Mouse (Mus musculus): ENCODE data around the gene Crisp2. TPM values are rescaled to one million over a fixed set of nuclear protein-coding genes. Genes with fewer than 3 reads are reported as not detected.
"Not testable (repeated sequence)": the region's sequence is repeated elsewhere in the genome, so short reads cannot be mapped to it uniquely, and the experiment has no call there.

Crisp2 gene
- polyA plus RNA-seq, 1 experiment from 2014 or later: not detected

DNA sequence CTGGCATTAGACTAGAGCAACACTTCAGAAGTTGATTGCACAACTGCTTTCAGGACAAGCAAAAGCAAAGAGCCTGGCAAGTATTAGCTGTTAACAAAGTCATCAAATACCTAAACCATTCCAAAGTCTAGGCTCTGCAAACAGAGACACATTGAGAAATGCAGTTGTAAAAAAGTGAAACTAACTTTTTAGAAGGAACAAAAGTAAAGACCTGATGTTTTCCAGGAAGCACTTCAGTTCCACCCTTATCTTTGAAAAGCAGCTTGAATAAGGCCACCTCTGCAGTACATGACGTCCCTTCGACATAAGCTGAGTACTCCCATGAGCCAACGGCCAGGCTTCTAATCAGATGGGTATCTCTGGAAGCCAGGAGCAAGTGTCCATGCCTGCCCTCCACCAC is 253 bp downstream of the Crisp2 start:
- no peaks in the 10 kb centered on the region for H3K36me3 ChIP-seq
- no peak overlapping the region for H3K4me2 ChIP-seq
- no peaks in the 10 kb centered on the region for H3K27me3 ChIP-seq (replicated peaks)
- no peak overlapping the region for H3K4me3 ChIP-seq
- H3K27ac ChIP-seq (ENCODE audit: poor library complexity, severe bottlenecking): no peak overlapping the region
- 12% methylated on average over 3 of the region's 3 CpGs for WGBS
- ATAC-seq (ENCODE audit: insufficient number of reproducible peaks, low FRiP score): peak; percentile 96
- H3K4me1 ChIP-seq (replicated peaks): no peaks in the 10 kb centered on the region
- H3K9ac ChIP-seq: no peak overlapping the region
- no peaks in the 10 kb centered on the region for H3K9me3 ChIP-seq (replicated peaks)

DNA sequence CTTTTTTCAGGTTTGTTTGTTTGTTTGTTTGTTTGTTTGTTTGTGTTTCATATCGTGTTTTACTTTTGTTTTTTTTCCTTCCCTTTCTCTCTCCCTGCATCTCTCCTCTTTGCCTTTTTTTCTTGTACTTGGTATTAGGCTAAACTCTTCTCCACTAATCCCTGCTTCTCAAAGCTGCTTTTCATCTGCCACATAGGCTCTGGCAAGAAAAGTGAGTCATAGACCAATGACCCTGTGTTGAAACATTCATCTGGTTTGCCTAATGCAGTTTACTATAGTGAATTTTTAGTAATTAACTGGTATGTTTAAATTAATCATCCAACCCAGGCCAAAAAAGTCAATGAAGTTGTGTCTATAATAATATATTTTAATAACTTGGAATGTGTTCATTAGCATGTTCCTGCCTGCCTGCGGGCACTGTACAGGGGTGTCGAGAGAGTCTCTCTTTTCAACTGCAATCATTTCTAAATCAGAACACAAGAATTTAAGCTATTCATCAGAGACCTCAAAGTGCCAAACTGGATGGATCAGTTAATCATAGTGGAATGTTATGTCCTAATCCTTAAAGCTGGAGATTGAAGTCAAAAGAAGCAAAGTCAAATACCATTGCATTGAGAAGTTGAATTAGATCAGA is 4.0 kb downstream of the Crisp2 start:
- Histone ChIP-seq H3K9me3 (replicated peaks) (no peaks in the 10 kb centered on the region), H3K4me1 (replicated peaks) (no peaks in the 10 kb centered on the region), H3K36me3 (no peaks in the 10 kb centered on the region), H3K27me3 (replicated peaks) (no peaks in the 10 kb centered on the region), H3K4me2 (no peak overlapping the region), H3K4me3 (no peak overlapping the region), H3K27ac (ENCODE audit: poor library complexity, severe bottlenecking) (no peak overlapping the region), H3K9ac (no peak overlapping the region)
- 85% methylated on average over 3 of the region's 3 CpGs for WGBS
- ATAC-seq (ENCODE audit: insufficient number of reproducible peaks, low FRiP score): no peak

DNA sequence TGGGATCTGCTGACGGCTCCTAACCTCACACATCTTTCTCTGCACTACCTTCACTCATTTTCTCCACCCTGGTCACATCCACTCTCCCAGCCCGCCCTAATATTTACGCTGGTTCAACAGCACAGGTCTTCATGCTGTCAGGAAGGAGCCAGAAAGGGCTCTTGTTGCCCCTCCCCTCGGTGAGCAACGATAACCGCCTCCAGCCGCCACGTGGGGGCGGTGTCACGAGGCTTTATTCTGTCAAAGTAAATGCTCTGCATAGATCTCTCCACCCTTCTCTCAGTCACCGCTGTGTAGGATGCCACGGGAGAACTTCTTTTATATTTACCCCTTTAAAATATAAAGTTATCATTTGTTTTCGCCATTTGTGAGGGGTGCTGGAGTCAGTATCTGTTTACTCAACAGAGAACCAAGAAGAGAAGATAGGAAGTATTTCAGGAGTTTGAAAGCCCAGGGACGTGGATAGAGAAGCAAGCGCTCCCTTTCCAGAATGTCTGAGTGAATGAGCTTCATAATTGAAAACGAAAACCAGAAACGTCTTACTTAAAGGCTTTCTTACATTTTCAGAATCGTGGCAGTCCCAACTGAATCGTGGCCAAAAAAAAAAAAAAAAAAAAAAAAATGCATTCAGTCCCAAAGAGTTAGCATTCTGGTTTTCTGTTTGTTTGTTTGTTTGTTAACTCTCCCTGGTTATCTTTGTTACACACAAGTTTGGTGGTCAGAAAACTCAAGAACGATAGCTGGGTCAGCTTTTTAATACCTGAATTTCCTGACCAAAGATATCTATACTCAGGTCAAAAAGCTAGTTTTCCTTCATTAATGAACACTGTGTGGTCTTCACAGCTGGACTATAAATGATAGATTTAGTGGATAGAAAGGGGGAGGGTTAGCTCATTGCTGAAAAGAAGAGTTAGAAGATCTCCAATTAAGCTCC is 12.6 kb downstream of the Crisp2 start:
- H3K4me2 ChIP-seq: no peak overlapping the region
- peak; percentile 51; the same call in 1 of the 2 replicates for ATAC-seq (ENCODE audit: insufficient number of reproducible peaks, low FRiP score)
- WGBS: 48% methylated on average over 20 of the region's 20 CpGs

DNA sequence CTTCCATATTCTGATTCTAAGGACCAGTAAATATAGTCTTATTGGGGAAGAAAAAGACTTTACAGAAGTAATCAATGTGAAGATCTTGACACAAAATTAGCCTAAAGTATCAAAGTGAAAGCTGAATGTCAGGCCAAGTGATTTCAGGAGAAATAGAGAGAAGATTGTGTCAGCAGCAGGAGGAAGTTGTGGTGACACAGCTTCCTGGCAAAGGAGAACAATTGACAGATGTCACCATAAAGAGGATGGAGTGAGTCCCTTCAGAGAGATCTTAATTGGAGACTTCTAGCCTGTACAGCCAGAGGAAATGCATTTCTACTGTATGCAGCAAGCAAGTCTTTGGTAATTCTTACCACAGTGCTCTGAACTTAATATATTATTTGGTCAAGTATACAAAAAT is 16.9 kb downstream of the Crisp2 start:
- Histone ChIP-seq H3K27ac (ENCODE audit: poor library complexity, severe bottlenecking) (no peak overlapping the region), H3K27me3 (replicated peaks) (no peaks in the 10 kb centered on the region), H3K4me2 (no peak overlapping the region), H3K9me3 (replicated peaks) (no peaks in the 10 kb centered on the region), H3K9ac (no peak overlapping the region), H3K4me3 (no peak overlapping the region), H3K4me1 (replicated peaks) (no peaks in the 10 kb centered on the region), H3K36me3 (no peaks in the 10 kb centered on the region)
- ATAC-seq (ENCODE audit: insufficient number of reproducible peaks, low FRiP score): no peak

More for the DNA sequence above, 12.6 kb downstream of the Crisp2 start:
- Histone ChIP-seq H3K27ac (ENCODE audit: poor library complexity, severe bottlenecking) (no peak overlapping the region), H3K36me3 (no peaks in the 10 kb centered on the region), H3K9me3 (replicated peaks) (no peaks in the 10 kb centered on the region), H3K9ac (no peak overlapping the region), H3K4me1 (replicated peaks) (no peaks in the 10 kb centered on the region), H3K27me3 (replicated peaks) (no peaks in the 10 kb centered on the region), H3K4me3 (no peak overlapping the region)

DNA sequence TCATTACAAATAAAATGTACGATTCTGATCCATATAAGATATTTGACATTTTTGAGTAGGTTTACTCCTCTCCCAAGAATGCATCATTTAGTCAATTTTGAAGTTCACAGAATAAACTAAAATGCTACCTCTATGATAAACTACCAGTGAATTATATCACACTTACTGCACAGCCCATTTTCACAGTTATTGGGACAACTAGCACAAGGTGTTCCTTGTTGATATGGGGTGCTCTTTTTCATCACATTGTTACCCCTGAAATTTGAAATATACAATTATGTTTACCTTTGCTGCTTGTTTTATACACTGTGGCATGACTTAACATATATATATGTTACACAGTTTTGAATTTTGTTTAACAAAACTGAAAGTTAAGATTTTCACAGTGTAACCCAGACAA is 39.7 kb downstream of the Crisp2 start:
- Histone ChIP-seq H3K27me3 (replicated peaks) (no peaks in the 10 kb centered on the region), H3K4me3 (no peak overlapping the region), H3K4me1 (replicated peaks) (no peaks in the 10 kb centered on the region), H3K36me3 (no peaks in the 10 kb centered on the region), H3K9ac (no peak overlapping the region), H3K9me3 (replicated peaks) (no peaks in the 10 kb centered on the region), H3K27ac (ENCODE audit: poor library complexity, severe bottlenecking) (no peak overlapping the region), H3K4me2 (no peak overlapping the region)
- ATAC-seq (ENCODE audit: insufficient number of reproducible peaks, low FRiP score): no peak
- 65% methylated on average over 1 of the region's 1 CpGs for WGBS

DNA sequence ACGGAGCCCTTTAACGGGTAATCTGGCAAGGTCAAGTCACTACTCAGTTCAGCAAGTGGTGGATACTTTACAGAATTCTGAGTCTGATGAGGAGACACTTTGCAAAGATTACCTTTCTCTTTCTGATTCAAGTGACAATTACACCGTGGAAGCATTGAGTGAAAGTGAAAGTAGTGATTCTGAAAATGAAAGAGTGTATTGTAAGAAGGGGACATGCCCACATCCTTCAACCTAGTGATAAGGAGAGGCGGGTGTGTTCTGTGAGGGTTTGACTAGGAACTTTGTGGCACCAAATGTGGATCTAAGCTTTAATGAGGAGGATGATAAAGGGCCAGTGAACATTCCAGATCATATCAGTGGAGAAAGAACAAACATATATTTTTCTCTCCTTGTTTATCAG is 43.1 kb downstream of the Crisp2 start:
- H3K4me3 ChIP-seq: no peak overlapping the region
- ATAC-seq (ENCODE audit: insufficient number of reproducible peaks, low FRiP score): no peak

DNA sequence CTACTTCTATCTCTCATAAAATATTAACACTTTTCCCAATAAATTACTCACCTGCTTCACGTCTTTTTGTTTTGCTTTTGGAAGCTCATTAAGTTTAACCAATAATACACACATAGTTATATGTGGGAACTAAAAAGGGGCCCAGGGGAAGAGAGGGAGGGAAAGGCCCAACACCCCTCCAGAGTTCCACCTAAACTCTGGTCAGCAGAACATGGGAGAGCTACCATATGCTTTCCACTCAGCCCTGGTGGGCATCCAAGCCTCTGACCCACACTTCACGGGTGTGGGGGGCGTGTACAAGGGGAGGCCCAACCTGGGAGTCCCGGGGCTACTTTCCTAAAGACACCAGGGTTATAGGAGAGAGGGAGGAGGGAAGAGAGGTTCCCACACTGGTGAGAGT is 75.1 kb downstream of the Crisp2 start:
- Histone ChIP-seq H3K36me3 (no peaks in the 10 kb centered on the region), H3K27me3 (replicated peaks) (no peaks in the 10 kb centered on the region), H3K9ac (no peak overlapping the region), H3K4me1 (replicated peaks) (no peaks in the 10 kb centered on the region), H3K9me3 (replicated peaks) (no peaks in the 10 kb centered on the region), H3K27ac (ENCODE audit: poor library complexity, severe bottlenecking) (no peak overlapping the region), H3K4me3 (no peak overlapping the region), H3K4me2 (no peak overlapping the region)
- WGBS: 47% methylated on average over 4 of the region's 4 CpGs
- no peak for ATAC-seq (ENCODE audit: insufficient number of reproducible peaks, low FRiP score)

More for the DNA sequence above, 43.1 kb downstream of the Crisp2 start:
- Histone ChIP-seq H3K36me3 (no peaks in the 10 kb centered on the region), H3K9ac (no peak overlapping the region), H3K27me3 (replicated peaks) (no peaks in the 10 kb centered on the region), H3K4me1 (replicated peaks) (no peaks in the 10 kb centered on the region), H3K4me2 (no peak overlapping the region), H3K9me3 (replicated peaks) (no peaks in the 10 kb centered on the region), H3K27ac (ENCODE audit: poor library complexity, severe bottlenecking) (no peak overlapping the region)
- 61% methylated on average over 4 of the region's 4 CpGs for WGBS

DNA sequence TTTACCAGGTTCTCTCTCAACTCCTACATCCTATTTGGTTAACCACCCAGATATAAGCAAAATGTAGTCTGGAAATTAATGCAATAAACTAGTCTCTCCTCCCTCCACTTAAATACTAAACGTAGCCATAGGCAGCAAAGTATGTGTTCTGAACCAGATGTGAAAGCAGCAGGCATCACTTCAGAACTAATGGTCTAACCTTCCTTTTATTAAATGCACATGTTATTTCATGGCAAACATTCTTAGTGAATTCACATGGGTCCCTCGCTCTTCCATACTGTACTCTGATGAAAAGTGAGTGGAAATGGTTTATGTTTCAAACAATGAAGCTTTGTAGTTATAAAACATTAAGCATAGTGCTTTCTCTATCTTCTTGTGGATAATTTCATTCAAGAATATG is 75.5 kb downstream of the Crisp2 start:
- H3K9ac ChIP-seq: no peak overlapping the region
- no peaks in the 10 kb centered on the region for H3K27me3 ChIP-seq (replicated peaks)
- no peak overlapping the region for H3K4me3 ChIP-seq
- H3K4me2 ChIP-seq: no peak overlapping the region
- 65% methylated on average over 2 of the region's 2 CpGs for WGBS
- H3K9me3 ChIP-seq (replicated peaks): no peaks in the 10 kb centered on the region
- H3K27ac ChIP-seq (ENCODE audit: poor library complexity, severe bottlenecking): no peak overlapping the region
- H3K36me3 ChIP-seq: no peaks in the 10 kb centered on the region
- H3K4me1 ChIP-seq (replicated peaks): no peaks in the 10 kb centered on the region
- no peak for ATAC-seq (ENCODE audit: insufficient number of reproducible peaks, low FRiP score)

DNA sequence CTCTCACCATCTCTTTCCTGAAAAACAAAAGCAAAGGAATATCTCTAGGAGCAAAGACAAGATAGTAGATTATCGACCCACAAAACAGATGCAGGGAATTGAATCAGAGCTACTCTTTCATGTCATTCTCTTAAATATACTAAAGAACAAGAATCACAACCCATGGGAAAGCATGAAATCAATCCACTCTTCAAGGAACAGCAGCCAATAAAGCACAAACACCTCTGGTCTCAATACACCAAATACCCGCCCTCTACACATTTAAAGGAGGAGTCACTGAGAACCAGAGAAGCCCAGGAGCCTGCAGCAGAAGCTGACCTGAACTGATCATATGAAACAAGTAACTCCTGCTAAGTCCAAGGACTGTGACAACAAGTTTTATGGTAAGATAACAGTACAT is 80.0 kb downstream of the Crisp2 start, which contains the start of gene Esp1:
Gene Esp1, plus strand, starts transcription at position 301 of the 400 bp plus-strand sequence.
- Histone ChIP-seq H3K9ac (no peak within 1 kb of the TSS), H3K4me1 (replicated peaks) (no peaks in the 10 kb centered on the region), H3K4me3 (no peak within 1 kb of the TSS), H3K36me3 (no peaks in the 10 kb centered on the region), H3K9me3 (replicated peaks) (no peaks in the 10 kb centered on the region), H3K4me2 (no peak within 1 kb of the TSS), H3K27me3 (replicated peaks) (no peaks in the 10 kb centered on the region), H3K27ac (ENCODE audit: poor library complexity, severe bottlenecking) (no peak within 1 kb of the TSS)
- ATAC-seq (ENCODE audit: insufficient number of reproducible peaks, low FRiP score): no peak
- 75% methylated on average over 2 of the region's 2 CpGs for WGBS

DNA sequence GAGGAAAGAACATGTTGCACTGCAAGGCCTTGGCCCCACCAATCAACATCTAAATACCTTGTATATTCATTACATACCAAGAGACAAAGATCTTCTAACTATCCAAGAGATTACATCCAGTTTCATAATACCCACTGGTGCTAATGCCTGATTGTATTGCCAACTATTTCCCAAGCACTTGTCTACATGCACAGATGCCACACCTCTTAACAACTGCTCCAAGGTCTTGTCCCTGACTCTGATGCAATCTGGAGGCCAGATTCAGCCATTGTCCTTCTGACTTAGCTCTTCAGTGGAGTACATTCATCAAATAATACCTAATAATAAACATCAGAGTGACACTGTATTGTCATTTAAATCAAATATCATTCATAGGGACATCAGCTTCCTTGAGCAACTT is 89.7 kb downstream of the Crisp2 start:
- ATAC-seq (ENCODE audit: insufficient number of reproducible peaks, low FRiP score); H3K9me3 ChIP-seq (replicated peaks); H3K9ac ChIP-seq; H3K4me1 ChIP-seq (replicated peaks); H3K4me2 ChIP-seq; H3K36me3 ChIP-seq; H3K27me3 ChIP-seq (replicated peaks); H3K27ac ChIP-seq (ENCODE audit: poor library complexity, severe bottlenecking); H3K4me3 ChIP-seq: not testable (repeated sequence)

DNA sequence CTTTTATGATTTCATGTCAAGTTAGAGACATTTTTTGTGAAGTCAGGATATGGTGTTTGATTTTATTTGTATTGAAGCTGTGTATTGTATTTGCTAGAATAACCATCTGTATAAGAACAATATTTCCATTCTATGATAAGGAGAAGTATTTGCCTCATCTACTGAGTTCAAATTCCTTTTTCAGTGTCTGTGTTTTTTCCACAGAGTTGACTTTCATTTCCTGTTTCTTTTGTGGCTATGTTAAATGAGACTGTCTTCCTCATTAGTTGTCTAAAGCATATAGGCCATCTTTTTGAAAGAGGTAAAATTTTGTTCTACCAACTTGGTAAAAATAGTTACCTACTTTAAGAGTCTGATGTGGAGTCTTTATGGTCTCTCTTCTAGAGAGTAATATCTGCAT is 90.5 kb downstream of the Crisp2 start:
- H3K4me3 ChIP-seq: no peak overlapping the region
- H3K36me3 ChIP-seq: no peaks in the 10 kb centered on the region
- no peak overlapping the region for H3K27ac ChIP-seq (ENCODE audit: poor library complexity, severe bottlenecking)
- no peak overlapping the region for H3K9ac ChIP-seq
- H3K4me1 ChIP-seq (replicated peaks): no peaks in the 10 kb centered on the region
- no peak overlapping the region for H3K4me2 ChIP-seq
- no peaks in the 10 kb centered on the region for H3K9me3 ChIP-seq (replicated peaks)
- no peaks in the 10 kb centered on the region for H3K27me3 ChIP-seq (replicated peaks)
- no peak for ATAC-seq (ENCODE audit: insufficient number of reproducible peaks, low FRiP score)
